Mouse (Mus musculus): ENCODE data around the gene Zfp352. TPM values are rescaled to one million over a fixed set of nuclear protein-coding genes. Genes with fewer than 3 reads are reported as not detected.
"Not testable (repeated sequence)": the region's sequence is repeated elsewhere in the genome, so short reads cannot be mapped to it uniquely, and the experiment has no call there.

Zfp352 gene
- not detected in 2 replicates for polyA plus RNA-seq (2015; fragmentation: Nextera tagmentation; extraction: Ambion mirVana)

- H3K4me2 ChIP-seq (replicated peaks) = no peak within 1 kb of the TSS
- H3K4me3 ChIP-seq (replicated peaks) = no peak within 1 kb of the TSS
- no peaks in the 10 kb centered on the region for H3K27me3 ChIP-seq
- H3K4me1 ChIP-seq = no peaks in the 10 kb centered on the region
- no peak within 1 kb of the TSS for H3K9ac ChIP-seq
- WGBS = 91% methylated on average over 2 of the region's 2 CpGs
- ATAC-seq (ENCODE audit: insufficient number of reproducible peaks, low FRiP score, low TSS enrichment, low read depth) = no peak
- no peak within 1 kb of the TSS for H3K27ac ChIP-seq (replicated peaks)
- no peaks in the 10 kb centered on the region for H3K9me3 ChIP-seq (replicated peaks)
- H3K36me3 ChIP-seq = no peaks in the 10 kb centered on the region
Observed at GRCm38 (mm10) chr4:90218520-90218919, at the start of gene Zfp352. Gene Zfp352, plus strand, starts transcription at chr4:90218820.

GRCm38 (mm10) chr4:90170890-90171483 lies 47.6 kb upstream of the Zfp352 start:
- no peaks in the 10 kb centered on the region for H3K36me3 ChIP-seq
- H3K9ac ChIP-seq = no peak overlapping the region
- no peak overlapping the region for H3K4me3 ChIP-seq (replicated peaks)
- WGBS = 81% methylated on average over 3 of the region's 3 CpGs
- no peak for ATAC-seq (ENCODE audit: insufficient number of reproducible peaks, low FRiP score, low TSS enrichment, low read depth)
- no peaks in the 10 kb centered on the region for H3K9me3 ChIP-seq (replicated peaks)
- H3K4me2 ChIP-seq (replicated peaks) = no peak overlapping the region
- H3K4me1 ChIP-seq = no peaks in the 10 kb centered on the region
- no peaks in the 10 kb centered on the region for H3K27me3 ChIP-seq
- no peak overlapping the region for H3K27ac ChIP-seq (replicated peaks)

DNA sequence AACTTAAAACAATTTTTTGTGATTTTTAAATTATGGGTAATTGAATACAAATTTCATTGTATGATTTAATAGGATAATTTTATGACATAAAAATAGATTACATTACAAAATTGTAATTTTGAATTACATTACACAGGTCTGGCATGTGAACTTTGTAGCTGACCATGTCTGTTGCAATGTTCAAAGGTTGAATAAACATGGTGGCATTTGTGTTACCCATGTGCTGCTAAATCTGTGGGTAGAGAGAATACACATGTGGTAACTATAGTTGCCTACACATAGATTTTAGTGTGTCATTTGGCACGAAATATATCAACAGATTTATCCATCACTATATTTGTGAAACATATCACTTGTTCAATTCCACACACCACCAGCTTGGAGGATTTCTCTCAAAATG lies 44.6 kb upstream of the Zfp352 start:
- H3K4me1 ChIP-seq = no peaks in the 10 kb centered on the region
- no peak overlapping the region for H3K4me3 ChIP-seq (replicated peaks)
- WGBS = 87% methylated on average over 1 of the region's 1 CpGs
- H3K9ac ChIP-seq = no peak overlapping the region
- H3K4me2 ChIP-seq (replicated peaks) = no peak overlapping the region
- H3K27ac ChIP-seq (replicated peaks) = no peak overlapping the region
- no peaks in the 10 kb centered on the region for H3K36me3 ChIP-seq
- ATAC-seq (ENCODE audit: insufficient number of reproducible peaks, low FRiP score, low TSS enrichment, low read depth) = no peak
- H3K27me3 ChIP-seq = no peaks in the 10 kb centered on the region
- no peaks in the 10 kb centered on the region for H3K9me3 ChIP-seq (replicated peaks)

GRCm38 (mm10) chr4:90203421-90203820 lies 15.2 kb upstream of the Zfp352 start:
- Histone ChIP-seq H3K27ac (replicated peaks) (no peak overlapping the region), H3K9ac (no peak overlapping the region), H3K36me3 (no peaks in the 10 kb centered on the region), H3K4me3 (replicated peaks) (no peak overlapping the region), H3K27me3 (no peaks in the 10 kb centered on the region), H3K4me1 (no peaks in the 10 kb centered on the region), H3K4me2 (replicated peaks) (no peak overlapping the region), H3K9me3 (replicated peaks) (no peaks in the 10 kb centered on the region)
- ATAC-seq (ENCODE audit: insufficient number of reproducible peaks, low FRiP score, low TSS enrichment, low read depth) = no peak
- 81% methylated on average over 5 of the region's 5 CpGs for WGBS

- no peak for ATAC-seq (ENCODE audit: insufficient number of reproducible peaks, low FRiP score, low TSS enrichment, low read depth)
- H3K36me3 ChIP-seq = no peaks in the 10 kb centered on the region
- no peaks in the 10 kb centered on the region for H3K9me3 ChIP-seq (replicated peaks)
- H3K9ac ChIP-seq = no peak overlapping the region
- no peak overlapping the region for H3K27ac ChIP-seq (replicated peaks)
- 56% methylated on average over 1 of the region's 1 CpGs for WGBS
- H3K27me3 ChIP-seq = no peaks in the 10 kb centered on the region
- no peak overlapping the region for H3K4me3 ChIP-seq (replicated peaks)
- H3K4me1 ChIP-seq = no peaks in the 10 kb centered on the region
- H3K4me2 ChIP-seq (replicated peaks) = no peak overlapping the region
Observed at GRCm38 (mm10) chr4:90211475-90211874, 7.1 kb upstream of the Zfp352 start.

DNA sequence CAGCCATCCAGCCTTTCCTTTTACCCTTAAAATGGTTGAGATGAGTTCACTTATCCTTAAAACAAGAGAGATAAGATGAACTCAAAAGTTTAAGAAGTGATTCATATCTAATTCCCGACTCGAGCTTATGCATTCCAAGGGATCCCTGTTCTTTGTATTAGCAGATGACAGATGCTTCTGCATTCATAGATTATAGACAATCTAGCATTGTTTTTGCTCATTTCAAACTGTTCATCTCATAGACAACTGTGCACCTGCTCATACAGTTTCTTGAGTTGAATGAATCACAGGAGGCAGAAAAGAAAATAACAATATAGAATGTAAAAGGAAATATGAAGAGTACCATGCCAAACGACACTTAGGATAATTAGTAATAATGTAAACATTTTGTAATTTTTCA lies 6.5 kb upstream of the Zfp352 start:
- WGBS = 78% methylated on average over 3 of the region's 3 CpGs
- no peaks in the 10 kb centered on the region for H3K36me3 ChIP-seq
- H3K4me1 ChIP-seq = no peaks in the 10 kb centered on the region
- H3K9ac ChIP-seq = no peak overlapping the region
- no peak overlapping the region for H3K4me3 ChIP-seq (replicated peaks)
- no peak overlapping the region for H3K4me2 ChIP-seq (replicated peaks)
- H3K9me3 ChIP-seq (replicated peaks) = no peaks in the 10 kb centered on the region
- no peaks in the 10 kb centered on the region for H3K27me3 ChIP-seq
- no peak overlapping the region for H3K27ac ChIP-seq (replicated peaks)
- ATAC-seq (ENCODE audit: insufficient number of reproducible peaks, low FRiP score, low TSS enrichment, low read depth) = no peak

GRCm38 (mm10) chr4:90235646-90236045 lies 17.0 kb downstream of the Zfp352 start:
- H3K27me3 ChIP-seq; H3K9ac ChIP-seq; ATAC-seq (ENCODE audit: insufficient number of reproducible peaks, low FRiP score, low TSS enrichment, low read depth); H3K36me3 ChIP-seq; H3K27ac ChIP-seq (replicated peaks); H3K4me3 ChIP-seq (replicated peaks); H3K4me2 ChIP-seq (replicated peaks); H3K4me1 ChIP-seq; H3K9me3 ChIP-seq (replicated peaks): not testable (repeated sequence)
- 89% methylated on average over 5 of the region's 5 CpGs for WGBS

GRCm38 (mm10) chr4:90269781-90270180 lies 51.2 kb downstream of the Zfp352 start:
- no peaks in the 10 kb centered on the region for H3K27me3 ChIP-seq
- H3K36me3 ChIP-seq = no peaks in the 10 kb centered on the region
- no peak overlapping the region for H3K4me2 ChIP-seq (replicated peaks)
- 0 out of 2 replicates have a peak, but pooled peaks cover 4% of the 10 kb centered on the region for H3K9me3 ChIP-seq (replicated peaks)
- ATAC-seq (ENCODE audit: insufficient number of reproducible peaks, low FRiP score, low TSS enrichment, low read depth) = no peak
- H3K4me3 ChIP-seq (replicated peaks) = no peak overlapping the region
- no peak overlapping the region for H3K9ac ChIP-seq
- H3K4me1 ChIP-seq = no peaks in the 10 kb centered on the region
- no peak overlapping the region for H3K27ac ChIP-seq (replicated peaks)
